10 mouse cellular contexts compared by ENCODE assay signal in genomic region chr12:61523631-61524182, GRCm38 (mm10). TPM values are rescaled to one million over a fixed set of nuclear protein-coding genes. Genes with fewer than 3 reads are reported as not detected.
DNase-seq lines count a peak whose midpoint lies in the region; ATAC-seq and TF ChIP-seq lines count a peak whose summit lies in the region.
"Had no signal": no experiment of that assay in that cellular context is flagged by ENCODE, and none has a peak within 500 bp of the region (broad histone marks: within the 10 kb centered on the region; RNA-seq: fewer than 3 reads in every experiment).

No protein-coding gene starts in this region.

- peaks cover 42% of the 10 kb centered on the region for H3K27me3 ChIP-seq in heart, embryonic 16.5 days (ENCODE audit: control insufficient read depth, insufficient read depth, low read length)
- H3K27me3 ChIP-seq in hindbrain, postnatal 0 days (ENCODE audit: insufficient read depth, low read length): no peaks in the 10 kb centered on the region
- H3K27me3 ChIP-seq in liver, embryonic 15.5 days: peaks cover 60% of the 10 kb centered on the region
- H3K27me3 ChIP-seq in stomach, embryonic 16.5 days (ENCODE audit: control insufficient read depth, insufficient read depth, low read length): peaks cover 42% of the 10 kb centered on the region

- intact Hi-C loops in heart, postnatal 25 days (cut with DNase I): no loop called here

- H3K9me3 ChIP-seq in heart, embryonic 16.5 days (replicated peaks; ENCODE audit: control insufficient read depth, low read length): no peaks in the 10 kb centered on the region
- no peaks in the 10 kb centered on the region for H3K9me3 ChIP-seq in hindbrain, postnatal 0 days (ENCODE audit: low read length)
- no peaks in the 10 kb centered on the region for H3K9me3 ChIP-seq in liver, embryonic 15.5 days (replicated peaks)
- H3K9me3 ChIP-seq in stomach, embryonic 16.5 days (replicated peaks; ENCODE audit: control insufficient read depth, low read length): no peaks in the 10 kb centered on the region

- H3K4me3 ChIP-seq in heart, embryonic 16.5 days (ENCODE audit: low read length): peak overlapping the region; percentile 67
- peak overlapping the region; percentile 75 for H3K4me3 ChIP-seq in hindbrain, postnatal 0 days (ENCODE audit: low read length)
- no peak overlapping the region for H3K4me3 ChIP-seq in liver, embryonic 15.5 days (replicated peaks)
- H3K4me3 ChIP-seq in stomach, embryonic 16.5 days (replicated peaks; ENCODE audit: low read length): peak overlapping the region; percentile 60

- TF ChIP-seq CTCF in hindbrain, postnatal 0 days (IDR thresholded peaks at IDR 0.05; ENCODE audit: low read depth): no peak

- H3K9ac ChIP-seq in heart, embryonic 16.5 days (ENCODE audit: low read length): no peak overlapping the region
- H3K9ac ChIP-seq in hindbrain, postnatal 0 days (replicated peaks; ENCODE audit: low read length): peak overlapping the region; percentile 71
- no peak overlapping the region for H3K9ac ChIP-seq in liver, embryonic 15.5 days
- peak overlapping the region; percentile 31; the same call in 1 of the 2 replicates for H3K9ac ChIP-seq in stomach, embryonic 16.5 days (ENCODE audit: low read length)

- no peak for ATAC-seq in heart, embryonic 16.5 days (replicated peaks; ENCODE audit: extremely low read depth, insufficient read depth, low FRiP score)
- ATAC-seq in hindbrain, postnatal 0 days: no peak
- ATAC-seq in liver, embryonic 15.5 days (ENCODE audit: insufficient read depth): no peak
- ATAC-seq in stomach, embryonic 16.5 days (ENCODE audit: insufficient read depth, low FRiP score): no peak

- no peak overlapping the region for H3K27ac ChIP-seq in heart, embryonic 16.5 days (ENCODE audit: low read length)
- H3K27ac ChIP-seq in hindbrain, postnatal 0 days: peak overlapping the region; percentile 90
- no peak overlapping the region for H3K27ac ChIP-seq in liver, embryonic 15.5 days (replicated peaks)
- no peak overlapping the region for H3K27ac ChIP-seq in stomach, embryonic 16.5 days (ENCODE audit: low read length)

- DNase-seq in heart, postnatal 25 days (ENCODE audit: low spot score): no peak
- peak; percentile 16 for DNase-seq in embryo, embryonic 10 days (ENCODE audit: low spot score)
- DNase-seq in hindbrain, postnatal 0 days (ENCODE audit: low spot score): peak; percentile 61
- DNase-seq in thymus, adult 18-20 months: no peak
- no peak for DNase-seq in kidney, adult 8-10 months

- H3K36me3 ChIP-seq in heart, embryonic 16.5 days (ENCODE audit: control insufficient read depth, insufficient read depth): no peaks in the 10 kb centered on the region
- H3K36me3 ChIP-seq in hindbrain, postnatal 0 days (ENCODE audit: insufficient read depth, low read length): no peaks in the 10 kb centered on the region
- H3K36me3 ChIP-seq in liver, embryonic 15.5 days (replicated peaks): no peaks in the 10 kb centered on the region
- H3K36me3 ChIP-seq in stomach, embryonic 16.5 days (ENCODE audit: control insufficient read depth, insufficient read depth, low read length): no peaks in the 10 kb centered on the region

- WGBS in heart, embryonic 16.5 days: 3% methylated on average over 16 of the region's 16 CpGs
- under 1% methylated on average over 16 of the region's 16 CpGs for WGBS in hindbrain, postnatal 0 days
- 2% methylated on average over 16 of the region's 16 CpGs for WGBS in liver, embryonic 15.5 days (ENCODE audit: insufficient replicate concordance)
- under 1% methylated on average over 16 of the region's 16 CpGs for WGBS in stomach, embryonic 16.5 days

- H3K4me2 ChIP-seq in heart, embryonic 16.5 days (ENCODE audit: low read depth, low read length): peak overlapping the region; percentile 96
- H3K4me2 ChIP-seq in hindbrain, postnatal 0 days (ENCODE audit: low read depth, low read length): peak overlapping the region; percentile 58
- peak overlapping the region; percentile 56; the same call in 1 of the 2 replicates for H3K4me2 ChIP-seq in liver, embryonic 15.5 days
- H3K4me2 ChIP-seq in stomach, embryonic 16.5 days (ENCODE audit: low read depth, low read length): peak overlapping the region; percentile 88

- H3K4me1 ChIP-seq in heart, embryonic 16.5 days (ENCODE audit: control insufficient read depth, insufficient read depth, low read length): peaks cover 3% of the 10 kb centered on the region; the same call in 1 of the 2 replicates
- H3K4me1 ChIP-seq in hindbrain, postnatal 0 days (ENCODE audit: insufficient read depth, low read length): 0 out of 2 replicates have a peak, but pooled peaks cover 4% of the 10 kb centered on the region
- no peaks in the 10 kb centered on the region for H3K4me1 ChIP-seq in liver, embryonic 15.5 days (replicated peaks)
- peaks cover 4% of the 10 kb centered on the region; the same call in 1 of the 2 replicates for H3K4me1 ChIP-seq in stomach, embryonic 16.5 days (ENCODE audit: control insufficient read depth, insufficient read depth, low read length)

RNA-seq across cellular contexts. Expression of gene Lrfn5, which starts 0.8 kb away (rescaled TPM):
- polyA plus RNA-seq in heart, embryonic 16.5 days (2015; fragmentation: Nextera tagmentation; extraction: Ambion mirVana): 0.13 and 0.15 TPM in 2 replicates
- not detected for total RNA-seq in heart, postnatal 25 days (2021)
- total RNA-seq in hindbrain, postnatal 0 days (2014; rRNA removed): 92.1 and 97.0 TPM in 2 replicates
- 64.3 and 65.7 TPM in 2 replicates for polyA plus RNA-seq in hindbrain, postnatal 0 days (2015; fragmentation: Nextera tagmentation; extraction: Ambion mirVana)
- polyA plus RNA-seq in liver, embryonic 15.5 days (2015; fragmentation: Nextera tagmentation; extraction: Ambion mirVana): 0.05 TPM in 2 replicates
- 0.85 and 0.87 TPM in 2 replicates for polyA plus RNA-seq in stomach, embryonic 16.5 days (2015; fragmentation: Nextera tagmentation; extraction: Ambion mirVana)
- total RNA-seq: hematopoietic stem cell, adult 5-6 weeks; MEL had no signal

Comparison
In these comparisons a context has a peak if more than half of its experiments do, and no peak if none do; other contexts are left out.
1. H3K9ac ChIP-seq: peak in hindbrain, postnatal 0 days (single experiment) and stomach, embryonic 16.5 days (single experiment); none in heart, embryonic 16.5 days (single experiment) and liver, embryonic 15.5 days (single experiment).
2. DNase-seq: peak in embryo, embryonic 10 days (single experiment) and hindbrain, postnatal 0 days (single experiment); none in heart, postnatal 25 days (single experiment), thymus, adult 18-20 months (0 of 2) and kidney, adult 8-10 months (0 of 2).
3. RNA of gene Lrfn5, which starts 0.8 kb away (polyA plus RNA-seq): 64.3 to 65.7 TPM in hindbrain, postnatal 0 days; 0.85 to 0.87 TPM in stomach, embryonic 16.5 days, 0.13 to 0.15 TPM in heart, embryonic 16.5 days and 0.05 TPM in liver, embryonic 15.5 days; every median in the first group is over 10 times any median in the second.
4. Peak in every context shown above with its lines, with median percentiles within 50 percentile points of each other: H3K4me2 ChIP-seq.